Mouse (Mus musculus): ENCODE data around the gene Lrrc34.

GRCm38 (mm10) chr3:30687216-30687615 lies 39.5 kb upstream of the Lrrc34 start:
- TF ChIP-seq POLR2A (IDR thresholded peaks at IDR 0.05; ENCODE audit: borderline replicate concordance, control insufficient read depth, low read depth, low read length) (no peak), CTCF (IDR thresholded peaks at IDR 0.05; ENCODE audit: control insufficient read depth, insufficient read depth, low read length) (no peak)

All from bone marrow, adult 2 months (tissue).